Mouse (Mus musculus): ENCODE measurements around the gene Supt6. TPM values are rescaled to one million over a fixed set of nuclear protein-coding genes. Genes with fewer than 3 reads are reported as not detected.
A peak's percentile ranks its signal among the peaks of the same experiment; 100 is the strongest.

Supt6 gene
- total RNA-seq, 2 experiments from 2014 or later, result 30.3 to 35.3 TPM

GRCm38 (mm10) chr11:78167257-78167959 is 78.4 kb downstream of the Supt6 start:
- DNase-seq, result no peak

- DNase-seq, result no peak
Observed at GRCm38 (mm10) chr11:78166640-78167039, 79.1 kb downstream of the Supt6 start.

- no peak for DNase-seq
Observed at GRCm38 (mm10) chr11:78166161-78166560, 79.6 kb downstream of the Supt6 start.

- peak; percentile 65 for DNase-seq
Observed at GRCm38 (mm10) chr11:78165761-78166109, 80.1 kb downstream of the Supt6 start.

GRCm38 (mm10) chr11:78164924-78165760 is 80.6 kb downstream of the Supt6 start, which contains the start of gene Traf4:
Traf4 (minus strand) TSS chr11:78165589.
- peak; percentile 85 for DNase-seq

- DNase-seq, result no peak
Observed at GRCm38 (mm10) chr11:78164604-78164923, 81.2 kb downstream of the Supt6 start.

GRCm38 (mm10) chr11:78163681-78164603 is 81.8 kb downstream of the Supt6 start:
- DNase-seq, result peak; percentile 67

- DNase-seq, result no peak
Observed at GRCm38 (mm10) chr11:78163045-78163444, 82.7 kb downstream of the Supt6 start.

- peak; percentile 77 for DNase-seq
Observed at GRCm38 (mm10) chr11:78162504-78162903, 83.3 kb downstream of the Supt6 start.

GRCm38 (mm10) chr11:78161968-78162367 is 83.8 kb downstream of the Supt6 start:
- DNase-seq, result no peak

- no peak for DNase-seq
Observed at GRCm38 (mm10) chr11:78161169-78161568, 84.6 kb downstream of the Supt6 start.

- no peak for DNase-seq
Observed at GRCm38 (mm10) chr11:78160675-78161074, 85.1 kb downstream of the Supt6 start.

- no peak for DNase-seq
Observed at GRCm38 (mm10) chr11:78160171-78160570, 85.6 kb downstream of the Supt6 start.

GRCm38 (mm10) chr11:78159557-78159956 is 86.2 kb downstream of the Supt6 start:
- DNase-seq, result no peak

- DNase-seq, result peak; percentile 64
Observed at GRCm38 (mm10) chr11:78159096-78159495, 86.7 kb downstream of the Supt6 start.

Small RNA genes within 50 kb of the gene (microRNA-seq; reads per million reads assigned to microRNA genes)
- 0 to 0.32 reads per million in 2 experiments for gene Mir7653

Other genes starting within 250 kb of the Supt6 start
- gene Dhrs13, start 213.7 kb downstream of the Supt6 start, total RNA-seq (2021), result 1 to 10 TPM; 3.0 to 4.3 TPM
- 10 to 100 TPM; 68.3 to 68.5 TPM for gene Flot2, start 208.1 kb downstream of the Supt6 start, total RNA-seq (2021)
- gene Eral1, start 165.6 kb downstream of the Supt6 start, total RNA-seq (2021), result 10 to 100 TPM; 17.8 to 21.6 TPM
- gene Fam222b, start 151.3 kb downstream of the Supt6 start, total RNA-seq (2021), result 1 to 10 TPM; 7.8 to 9.8 TPM
- gene Traf4, start 80.4 kb downstream of the Supt6 start, total RNA-seq (2021), result 10 to 100 TPM; 15.7 to 22.6 TPM
- gene Nek8, start 69.3 kb downstream of the Supt6 start, total RNA-seq (2021), result 1 to 10 TPM; 3.1 to 3.7 TPM
- gene Tlcd1, start 69.3 kb downstream of the Supt6 start, total RNA-seq (2021), result 10 to 100 TPM in 1 of 2 experiments, 1 to 10 TPM in 1; 7.4 to 11.9 TPM
- gene Rpl23a, start 62.4 kb downstream of the Supt6 start, total RNA-seq (2021), result 1,000 to 10,000 TPM; 1,328 to 1,362 TPM
- 10 to 100 TPM; 21.7 to 25.4 TPM for gene Rab34, start 57.6 kb downstream of the Supt6 start, total RNA-seq (2021)
- gene Proca1, start 52.6 kb downstream of the Supt6 start, total RNA-seq (2021), result 1 to 10 TPM; 1.1 to 1.2 TPM
- 10 to 100 TPM; 47.5 to 48.2 TPM for gene Sdf2, start 241 bp downstream of the Supt6 start, total RNA-seq (2021)
- gene 2610507B11Rik, start 15.8 kb upstream of the Supt6 start, total RNA-seq (2021), result 100 to 1,000 TPM; 136 to 138 TPM
- under 1 TPM; 0.36 to 0.59 TPM for gene BC030499, start 44.9 kb upstream of the Supt6 start, total RNA-seq (2021)
- gene Spag5, start 55.5 kb upstream of the Supt6 start, total RNA-seq (2021), result 10 to 100 TPM in 1 of 2 experiments, 1 to 10 TPM in 1; 7.1 to 11.3 TPM
- gene Aldoc, start 77.0 kb upstream of the Supt6 start, total RNA-seq (2021), result 1 to 10 TPM; 1.9 to 2.0 TPM
- 10 to 100 TPM; 24.9 to 25.5 TPM for gene Pigs, start 82.4 kb upstream of the Supt6 start, total RNA-seq (2021)
- gene Unc119, start 97.5 kb upstream of the Supt6 start, total RNA-seq (2021), result 10 to 100 TPM; 26.2 to 28.4 TPM
- gene Foxn1, start 140.6 kb upstream of the Supt6 start, total RNA-seq (2021), result not detected
- gene Slc13a2, start 176.2 kb upstream of the Supt6 start, total RNA-seq (2021), result not detected
- gene Slc46a1, start 219.7 kb upstream of the Supt6 start, total RNA-seq (2021), result 1 to 10 TPM; 1.6 to 2.8 TPM

Measured in gastrocnemius, postnatal 10 days (tissue).